Mouse (Mus musculus) heart, embryonic 15.5 days (tissue): ENCODE data around the gene Cyth3. TPM values are rescaled to one million over a fixed set of nuclear protein-coding genes. Genes with fewer than 3 reads are reported as not detected.

ENCODE experiments used
- ATAC-seq: fragments of 200-750 bp; cut with Nextera tagmentation; replicated peaks from 2 replicates; pipeline ENCODE4 v1.8.0; 2017; ENCODE audit warnings: low read depth, moderate TSS enrichment; ENCODE audit not compliant: insufficient number of reproducible peaks, insufficient read depth, low FRiP score
- H3K27ac ChIP-seq: fragments of 300-500 bp; sonication (generic); 2 replicates; pipeline ENCODE4 v1.5.1; 2015; ENCODE audit warnings: mild to moderate bottlenecking, inconsistent platforms
- H3K27me3 ChIP-seq: fragments of 300-500 bp; sonication (generic); 2 replicates; pipeline ENCODE4 v1.6.1; 2015; ENCODE audit warnings: inconsistent platforms
- H3K36me3 ChIP-seq: fragments of 300-500 bp; sonication (generic); 2 replicates; pipeline ENCODE4 v1.6.1; 2015; ENCODE audit warnings: mild to moderate bottlenecking, inconsistent platforms
- H3K4me1 ChIP-seq: fragments of 300-500 bp; sonication (generic); replicated peaks from 2 replicates; pipeline ENCODE4 v1.6.1; 2015; ENCODE audit warnings: inconsistent platforms
- H3K4me2 ChIP-seq: fragments of 300-500 bp; sonication (generic); 2 replicates; pipeline ENCODE4 v1.6.1; 2015; ENCODE audit warnings: inconsistent platforms, mild to moderate bottlenecking, moderate library complexity
- H3K4me3 ChIP-seq: fragments of 300-500 bp; sonication (generic); 2 replicates; pipeline ENCODE4 v1.5.1; 2015; ENCODE audit warnings: mild to moderate bottlenecking, inconsistent platforms
- H3K9ac ChIP-seq: fragments of 300-500 bp; sonication (generic); 2 replicates; pipeline ENCODE4 v1.6.1; 2015; ENCODE audit warnings: mild to moderate bottlenecking, inconsistent platforms
- H3K9me3 ChIP-seq: fragments of 300-500 bp; sonication (generic); replicated peaks from 2 replicates; pipeline ENCODE4 v1.6.1; 2016; ENCODE audit warnings: inconsistent platforms
- WGBS: fragments of 180-500 bp; shearing (Covaris S2); methylation state at CpG from one replicate; pipeline ENCODE4 v1.1.7; 2015; ENCODE audit warnings: mixed read lengths; 5-methylcytosine and 5-hydroxymethylcytosine counted together
- polyA plus RNA-seq: library from polyadenylated mRNA; unstranded; fragments of >200 nt; fragmentation: Nextera tagmentation; extraction: Ambion mirVana; gene quantifications from 2 replicates; pipeline ENCODE4 v1.2.1, GENCODE M21; 2015

Gene Cyth3
- polyA plus RNA-seq, 1 experiment from 2014 or later = 49.9 TPM

- H3K27ac ChIP-seq = peak overlapping the region; percentile 28; the same call in 1 of the 2 replicates
- no peak for ATAC-seq
- H3K4me1 ChIP-seq = peaks cover 85% of the 10 kb centered on the region
Measured at GRCm38 (mm10) chr5:143636173-143636572, 13.9 kb downstream of the Cyth3 start.

GRCm38 (mm10) chr5:143637832-143638420, 15.7 kb downstream of the Cyth3 start:
- peak overlapping the region; percentile 76 for H3K27ac ChIP-seq

More at GRCm38 (mm10) chr5:143636173-143636572, 13.9 kb downstream of the Cyth3 start:
- Histone ChIP-seq H3K9me3 (no peaks in the 10 kb centered on the region), H3K9ac (no peak overlapping the region), H3K4me2 (no peak overlapping the region), H3K27me3 (no peaks in the 10 kb centered on the region), H3K36me3 (no peaks in the 10 kb centered on the region), H3K4me3 (no peak overlapping the region)
- 64% methylated on average over 7 of the region's 7 CpGs for WGBS

GRCm38 (mm10) chr5:143638516-143639270, 16.4 kb downstream of the Cyth3 start:
- no peak for ATAC-seq
- H3K9me3 ChIP-seq = no peaks in the 10 kb centered on the region
- peak overlapping the region; percentile 30; the same call in 1 of the 2 replicates for H3K4me2 ChIP-seq
- no peak overlapping the region for H3K9ac ChIP-seq
- peak overlapping the region; percentile 76 for H3K27ac ChIP-seq
- no peaks in the 10 kb centered on the region for H3K27me3 ChIP-seq
- H3K4me1 ChIP-seq = peaks cover 81% of the 10 kb centered on the region
- no peaks in the 10 kb centered on the region for H3K36me3 ChIP-seq
- H3K4me3 ChIP-seq = no peak overlapping the region
- 46% methylated on average over 7 of the region's 7 CpGs for WGBS

More at GRCm38 (mm10) chr5:143637832-143638420, 15.7 kb downstream of the Cyth3 start:
- Histone ChIP-seq H3K4me3 (no peak overlapping the region), H3K9me3 (no peaks in the 10 kb centered on the region), H3K36me3 (no peaks in the 10 kb centered on the region), H3K27me3 (no peaks in the 10 kb centered on the region), H3K9ac (no peak overlapping the region), H3K4me1 (peaks cover 87% of the 10 kb centered on the region), H3K4me2 (peak overlapping the region; percentile 30; the same call in 1 of the 2 replicates)
- WGBS = 46% methylated on average over 11 of the region's 11 CpGs
- ATAC-seq = no peak

- no peak overlapping the region for H3K4me3 ChIP-seq
- H3K36me3 ChIP-seq = no peaks in the 10 kb centered on the region
- no peak overlapping the region for H3K4me2 ChIP-seq
- H3K9ac ChIP-seq = no peak overlapping the region
- no peaks in the 10 kb centered on the region for H3K27me3 ChIP-seq
- peaks cover 76% of the 10 kb centered on the region for H3K4me1 ChIP-seq
- 88% methylated on average over 4 of the region's 4 CpGs for WGBS
- H3K27ac ChIP-seq = no peak overlapping the region
- no peaks in the 10 kb centered on the region for H3K9me3 ChIP-seq
- ATAC-seq = no peak
Measured at GRCm38 (mm10) chr5:143639329-143639728, 17.1 kb downstream of the Cyth3 start.

- ATAC-seq = no peak
- no peak overlapping the region for H3K4me3 ChIP-seq
- 77% methylated on average over 7 of the region's 7 CpGs for WGBS
- no peaks in the 10 kb centered on the region for H3K27me3 ChIP-seq
- H3K9me3 ChIP-seq = no peaks in the 10 kb centered on the region
- H3K4me1 ChIP-seq = peaks cover 71% of the 10 kb centered on the region
- no peak overlapping the region for H3K9ac ChIP-seq
- H3K4me2 ChIP-seq = no peak overlapping the region
- H3K36me3 ChIP-seq = no peaks in the 10 kb centered on the region
- H3K27ac ChIP-seq = no peak overlapping the region
Measured at GRCm38 (mm10) chr5:143639810-143640209, 17.6 kb downstream of the Cyth3 start.

- no peak overlapping the region for H3K4me2 ChIP-seq
- no peak for ATAC-seq
Measured at GRCm38 (mm10) chr5:143641503-143641902, 19.3 kb downstream of the Cyth3 start.

GRCm38 (mm10) chr5:143642262-143642831, 20.1 kb downstream of the Cyth3 start:
- Histone ChIP-seq H3K9me3 (no peaks in the 10 kb centered on the region), H3K27ac (peak overlapping the region; percentile 50; the same call in 1 of the 2 replicates), H3K4me3 (no peak overlapping the region), H3K9ac (no peak overlapping the region), H3K4me2 (no peak overlapping the region), H3K27me3 (no peaks in the 10 kb centered on the region), H3K36me3 (no peaks in the 10 kb centered on the region), H3K4me1 (peaks cover 51% of the 10 kb centered on the region)
- 32% methylated on average over 4 of the region's 4 CpGs for WGBS
- ATAC-seq = 0 out of 2 replicates have a peak, but pooled peaks have one; percentile 18

More at GRCm38 (mm10) chr5:143641503-143641902, 19.3 kb downstream of the Cyth3 start:
- no peak overlapping the region for H3K4me3 ChIP-seq
- H3K36me3 ChIP-seq = no peaks in the 10 kb centered on the region
- no peak overlapping the region for H3K9ac ChIP-seq
- 73% methylated on average over 3 of the region's 3 CpGs for WGBS
- no peaks in the 10 kb centered on the region for H3K9me3 ChIP-seq
- peaks cover 56% of the 10 kb centered on the region for H3K4me1 ChIP-seq
- H3K27me3 ChIP-seq = no peaks in the 10 kb centered on the region
- no peak overlapping the region; the same call in 1 of the 2 replicates for H3K27ac ChIP-seq

GRCm38 (mm10) chr5:143645976-143646375, 23.7 kb downstream of the Cyth3 start:
- Histone ChIP-seq H3K36me3 (no peaks in the 10 kb centered on the region; the same call in 1 of the 2 replicates), H3K9ac (no peak overlapping the region), H3K4me1 (peaks cover 18% of the 10 kb centered on the region), H3K9me3 (no peaks in the 10 kb centered on the region), H3K4me2 (no peak overlapping the region), H3K4me3 (no peak overlapping the region), H3K27ac (no peak overlapping the region), H3K27me3 (no peaks in the 10 kb centered on the region)
- no peak for ATAC-seq
- WGBS = 72% methylated on average over 5 of the region's 5 CpGs

- Histone ChIP-seq H3K9ac (no peak overlapping the region), H3K36me3 (no peaks in the 10 kb centered on the region; the same call in 1 of the 2 replicates), H3K9me3 (no peaks in the 10 kb centered on the region), H3K4me1 (peaks cover 16% of the 10 kb centered on the region), H3K27me3 (no peaks in the 10 kb centered on the region), H3K4me3 (no peak overlapping the region), H3K4me2 (no peak overlapping the region), H3K27ac (no peak overlapping the region)
- ATAC-seq = no peak
- WGBS = 93% methylated on average over 2 of the region's 2 CpGs
Measured at GRCm38 (mm10) chr5:143647412-143647811, 25.2 kb downstream of the Cyth3 start.

GRCm38 (mm10) chr5:143648058-143648457, 25.8 kb downstream of the Cyth3 start:
- H3K27ac ChIP-seq = no peak overlapping the region
- H3K36me3 ChIP-seq = no peaks in the 10 kb centered on the region; the same call in 1 of the 2 replicates
- peaks cover 11% of the 10 kb centered on the region; the same call in 1 of the 2 replicates for H3K4me1 ChIP-seq
- no peak overlapping the region for H3K9ac ChIP-seq
- 81% methylated on average over 2 of the region's 2 CpGs for WGBS
- no peak for ATAC-seq
- H3K4me3 ChIP-seq = no peak overlapping the region
- no peak overlapping the region for H3K4me2 ChIP-seq
- H3K27me3 ChIP-seq = no peaks in the 10 kb centered on the region
- H3K9me3 ChIP-seq = no peaks in the 10 kb centered on the region

GRCm38 (mm10) chr5:143649168-143649567, 26.9 kb downstream of the Cyth3 start:
- H3K9me3 ChIP-seq = no peaks in the 10 kb centered on the region
- H3K4me1 ChIP-seq = peaks cover 17% of the 10 kb centered on the region
- H3K4me2 ChIP-seq = no peak overlapping the region
- 80% methylated on average over 6 of the region's 6 CpGs for WGBS
- no peak for ATAC-seq
- no peaks in the 10 kb centered on the region for H3K27me3 ChIP-seq
- H3K4me3 ChIP-seq = no peak overlapping the region
- H3K36me3 ChIP-seq = no peaks in the 10 kb centered on the region; the same call in 1 of the 2 replicates
- no peak overlapping the region for H3K9ac ChIP-seq
- no peak overlapping the region for H3K27ac ChIP-seq
